9 mouse cellular contexts compared by ENCODE assay signal in genomic region chr7:29050797-29051196, GRCm38 (mm10).
A peak's percentile ranks its signal among the peaks of the same experiment; 100 is the strongest.
DNase-seq lines count a peak whose midpoint lies in the region; ATAC-seq and TF ChIP-seq lines count a peak whose summit lies in the region.
"Had no signal": no experiment of that assay in that cellular context is flagged by ENCODE, and none has a peak within 500 bp of the region (broad histone marks: within the 10 kb centered on the region; RNA-seq: fewer than 3 reads in every experiment).

No protein-coding gene starts in this region.

- ATAC-seq in lung, embryonic 14.5 days (ENCODE audit: insufficient read depth) = no peak

- H3K4me3 ChIP-seq in heart, embryonic 10.5 days = no peak overlapping the region
- H3K4me3 ChIP-seq in lung, embryonic 14.5 days (ENCODE audit: low read depth, low read length) = no peak overlapping the region
- H3K4me3 ChIP-seq: myocyte had no signal

- peak; percentile 56 for DNase-seq in heart, postnatal 4 days
- no peak for DNase-seq in heart, embryonic 10.5 days (ENCODE audit: low spot score)
- peak; percentile 53 to 69 for DNase-seq in right cerebral cortex, adult 2 months (ENCODE audit: low spot score in 2 of 2)
- DNase-seq in right cerebral cortex, postnatal 14 days = no peak
- peak; percentile 47 for DNase-seq in brain, adult 2 months (ENCODE audit: low read depth, low spot score)
- DNase-seq in lung, embryonic 14.5 days = peak; percentile 83
- no peak for DNase-seq in spleen, adult 12 weeks (ENCODE audit: low spot score)
- no peak for DNase-seq in cerebellum, adult 9-11 months

- H3K27ac ChIP-seq in heart, embryonic 10.5 days = no peak overlapping the region
- H3K27ac ChIP-seq in lung, embryonic 14.5 days (ENCODE audit: low read depth) = no peak overlapping the region

- H3K9me3 ChIP-seq in heart, embryonic 10.5 days = 0 out of 2 replicates have a peak, but pooled peaks cover 7% of the 10 kb centered on the region
- no peaks in the 10 kb centered on the region for H3K9me3 ChIP-seq in lung, embryonic 14.5 days (ENCODE audit: low read depth, low read length)

- WGBS in heart, embryonic 10.5 days = 39% methylated on average over 2 of the region's 2 CpGs
- 39% methylated on average over 2 of the region's 2 CpGs for WGBS in lung, embryonic 14.5 days

- no peak overlapping the region for H3K9ac ChIP-seq in lung, embryonic 14.5 days

- peaks cover 70% of the 10 kb centered on the region for H3K27me3 ChIP-seq in heart, embryonic 10.5 days (ENCODE audit: insufficient read depth, poor library complexity, severe bottlenecking)
- H3K27me3 ChIP-seq in lung, embryonic 14.5 days (ENCODE audit: insufficient read depth, low read length) = peaks cover 39% of the 10 kb centered on the region

- H3K4me2 ChIP-seq in lung, embryonic 14.5 days = no peak overlapping the region

- peaks cover 13% of the 10 kb centered on the region for H3K4me1 ChIP-seq in heart, embryonic 10.5 days
- H3K4me1 ChIP-seq in lung, embryonic 14.5 days (ENCODE audit: insufficient read depth) = no peaks in the 10 kb centered on the region

- peak; percentile 79 for TF ChIP-seq CTCF in lung, embryonic 14.5 days (IDR thresholded peaks at IDR 0.05; ENCODE audit: low read depth)

- no peaks in the 10 kb centered on the region for H3K36me3 ChIP-seq in heart, embryonic 10.5 days
- H3K36me3 ChIP-seq in lung, embryonic 14.5 days (ENCODE audit: insufficient read depth) = no peaks in the 10 kb centered on the region

Comparison
In these comparisons a context has a peak if more than half of its experiments do, and no peak if none do; other contexts are left out.
1. DNase-seq: peak in heart, postnatal 4 days (single experiment), right cerebral cortex, adult 2 months (2 of 2), brain, adult 2 months (single experiment) and lung, embryonic 14.5 days (single experiment); none in heart, embryonic 10.5 days (single experiment), right cerebral cortex, postnatal 14 days (single experiment), spleen, adult 12 weeks (single experiment) and cerebellum, adult 9-11 months (single experiment).